Mouse (Mus musculus): ENCODE data around the gene Gsc2.
"Not testable (repeated sequence)": the region's sequence is repeated elsewhere in the genome, so short reads cannot be mapped to it uniquely, and the experiment has no call there.

The Gsc2 gene

DNA sequence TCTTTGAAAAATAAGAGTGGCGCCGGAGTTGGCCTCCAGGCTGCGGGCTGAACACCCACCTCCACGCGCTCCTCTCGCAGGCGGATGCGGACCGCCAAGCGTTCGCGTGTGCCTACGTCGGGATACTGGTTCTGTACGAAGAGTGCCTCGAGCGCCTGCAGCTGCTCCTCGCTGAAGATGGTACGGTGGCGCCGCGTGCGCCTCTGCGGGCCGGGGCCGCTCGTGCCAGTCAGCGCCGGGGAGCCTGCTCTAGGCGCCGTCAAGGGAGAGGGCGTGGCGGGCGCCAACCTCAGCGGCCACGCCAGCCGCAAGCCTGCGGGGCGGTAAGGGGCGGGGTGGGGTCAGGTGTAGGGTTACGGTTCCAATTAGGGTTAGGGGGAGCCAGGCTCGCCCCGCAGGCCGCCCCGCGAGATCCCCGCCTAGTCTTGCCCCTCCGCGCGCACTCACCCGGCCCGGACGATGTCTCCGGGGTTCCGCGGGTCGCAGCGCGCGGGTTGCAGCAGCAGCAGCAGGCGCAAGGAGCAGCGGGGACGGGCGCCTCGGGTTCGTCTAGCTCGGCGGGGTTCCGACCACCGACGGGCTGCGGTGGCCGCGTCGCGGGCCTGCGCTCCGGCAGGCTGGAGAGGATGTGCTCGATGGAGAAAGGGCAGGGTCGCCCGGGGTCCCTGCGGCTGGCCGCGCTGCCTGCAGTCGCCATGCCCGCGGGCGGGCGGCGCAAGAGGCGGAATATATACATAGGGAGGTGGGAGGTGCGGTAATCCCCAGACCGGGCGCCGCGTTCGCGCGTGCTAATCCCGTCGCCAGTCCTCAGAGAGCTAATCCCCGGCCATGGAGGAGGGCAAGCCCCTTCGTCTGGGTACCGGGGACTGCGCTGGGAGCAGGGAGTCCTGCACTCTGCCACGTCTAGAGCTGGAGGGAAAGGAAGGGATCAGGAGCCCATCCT, at the start of gene Gsc2:
Gene Gsc2, minus strand, starts transcription at position 753 of the 943 bp plus-strand sequence.
- in situ Hi-C loops (cut with MboI; ENCODE audit: low sequenced_read_pairs), result no loop called here

DNA sequence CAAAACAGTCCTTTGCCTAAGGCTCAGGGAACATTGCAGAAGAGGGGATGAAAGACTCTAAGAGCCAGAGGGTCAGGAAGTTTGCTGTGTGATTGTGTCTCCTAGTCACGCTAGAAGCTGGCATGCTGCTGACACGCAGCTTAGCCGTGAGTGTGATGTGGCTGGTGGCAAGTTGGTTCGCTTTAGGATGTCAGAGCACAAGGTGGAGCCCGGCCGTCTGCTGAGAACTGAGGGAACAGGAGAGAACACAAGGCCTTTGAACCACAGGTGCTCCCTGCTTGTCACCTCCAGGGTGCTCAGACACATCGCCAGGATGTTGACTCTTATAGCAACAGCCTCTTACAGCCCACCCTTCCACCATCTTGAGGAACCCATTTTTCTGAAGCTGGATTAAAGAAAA, 47.2 kb upstream of the Gsc2 start:
- in situ Hi-C loops (cut with MboI; ENCODE audit: low sequenced_read_pairs), result no loop called here

DNA sequence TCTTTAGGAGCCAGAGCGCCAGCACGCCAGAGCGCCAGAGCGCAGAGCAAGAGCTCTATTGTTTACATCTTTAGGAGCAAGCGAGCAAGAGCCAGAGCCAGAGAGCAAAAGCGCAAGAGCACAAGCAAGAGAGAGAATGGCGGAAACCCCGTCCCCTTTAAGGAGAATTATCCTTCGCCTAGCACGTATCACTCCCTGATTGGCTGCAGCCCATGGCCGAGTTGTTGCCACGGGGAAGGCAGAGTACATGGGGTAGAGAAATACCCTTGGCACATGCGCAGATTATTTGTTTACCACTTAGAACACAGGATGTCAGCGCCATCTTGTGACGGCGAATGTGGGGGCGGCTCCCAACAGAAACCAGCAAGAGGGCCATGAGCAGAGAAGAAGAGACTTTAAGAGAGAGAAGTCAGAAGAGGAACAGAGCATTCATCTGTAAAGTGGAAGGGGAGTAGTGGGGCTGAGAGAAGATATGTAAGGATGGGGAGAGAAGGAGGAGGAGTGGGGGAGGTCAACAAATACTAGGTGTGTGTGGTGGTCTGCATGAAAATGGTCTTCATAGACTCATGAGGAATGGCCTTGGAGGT, 41.3 kb upstream of the Gsc2 start:
- in situ Hi-C loops (cut with MboI; ENCODE audit: low sequenced_read_pairs), result not testable (repeated sequence)

DNA sequence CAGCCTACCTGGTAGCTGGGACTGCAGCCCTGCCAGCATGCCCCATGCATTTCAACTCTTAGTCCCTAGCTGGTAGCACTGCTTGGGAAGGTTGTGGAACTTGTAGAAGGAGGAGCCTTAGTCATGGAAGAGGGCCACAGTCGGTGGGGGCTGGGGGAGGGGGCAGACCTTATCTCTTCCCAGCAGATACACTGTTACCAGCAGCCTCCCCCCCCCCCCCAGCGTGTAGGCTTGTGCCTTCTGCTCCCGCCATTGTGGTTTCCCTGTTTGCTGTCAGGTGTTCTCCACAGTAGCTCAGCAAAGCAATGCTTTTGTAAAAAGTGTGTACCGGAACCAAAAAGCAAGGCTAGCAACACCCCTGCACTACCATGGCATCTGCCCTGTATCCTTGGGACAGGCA, 36.8 kb upstream of the Gsc2 start:
- in situ Hi-C loops (cut with MboI; ENCODE audit: low sequenced_read_pairs), result no loop called here

DNA sequence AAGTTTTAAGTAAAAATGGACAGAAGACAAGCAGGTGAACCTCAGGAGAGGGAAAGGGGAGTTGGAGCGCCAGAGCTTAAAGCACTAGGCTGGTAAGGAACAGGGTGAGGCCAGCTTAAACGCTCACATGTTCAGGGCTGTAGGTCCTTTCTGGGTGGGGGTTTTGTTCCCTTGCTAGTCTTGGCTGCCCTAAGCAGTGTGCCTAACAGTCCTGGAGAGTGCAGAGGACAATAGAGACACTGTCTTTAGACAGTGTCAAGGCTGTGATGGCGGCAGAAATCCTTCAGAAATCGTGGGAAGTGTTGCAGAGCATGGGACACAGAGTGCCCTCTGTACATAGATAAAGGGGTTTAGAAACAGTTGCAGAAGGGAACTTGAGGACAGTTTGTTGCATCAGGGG, 35.2 kb upstream of the Gsc2 start:
- in situ Hi-C loops (cut with MboI; ENCODE audit: low sequenced_read_pairs), result no loop called here

DNA sequence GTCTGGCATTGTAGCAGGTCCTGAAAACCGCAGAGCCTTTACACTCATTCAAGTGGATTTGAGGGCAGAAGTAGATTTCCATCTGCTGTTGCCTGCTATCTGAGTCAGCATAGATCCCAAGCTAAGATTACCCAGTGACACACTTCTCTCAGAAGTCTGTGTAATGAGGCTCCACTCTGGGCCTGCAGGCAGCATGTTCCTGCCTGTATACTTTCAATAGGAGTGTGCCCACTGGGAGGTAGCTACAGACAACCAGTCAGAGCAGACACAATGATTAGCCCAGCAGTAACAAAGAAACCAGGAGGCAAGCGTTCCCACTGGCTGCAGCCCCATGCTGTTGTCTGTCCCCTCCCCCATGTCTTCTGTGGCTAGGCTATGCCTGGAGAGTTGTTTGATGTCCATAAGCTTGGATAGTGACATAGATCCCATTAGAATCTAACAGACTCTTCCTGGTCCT, 34.6 kb upstream of the Gsc2 start:
- in situ Hi-C loops (cut with MboI; ENCODE audit: low sequenced_read_pairs), result no loop called here

GRCm38 (mm10) chr16:17945081-17945831, 30.4 kb upstream of the Gsc2 start:
- in situ Hi-C loops (cut with MboI; ENCODE audit: low sequenced_read_pairs), result no loop called here

- in situ Hi-C loops (cut with MboI; ENCODE audit: low sequenced_read_pairs), result no loop called here
Measured at GRCm38 (mm10) chr16:17943466-17943865, 28.6 kb upstream of the Gsc2 start.

DNA sequence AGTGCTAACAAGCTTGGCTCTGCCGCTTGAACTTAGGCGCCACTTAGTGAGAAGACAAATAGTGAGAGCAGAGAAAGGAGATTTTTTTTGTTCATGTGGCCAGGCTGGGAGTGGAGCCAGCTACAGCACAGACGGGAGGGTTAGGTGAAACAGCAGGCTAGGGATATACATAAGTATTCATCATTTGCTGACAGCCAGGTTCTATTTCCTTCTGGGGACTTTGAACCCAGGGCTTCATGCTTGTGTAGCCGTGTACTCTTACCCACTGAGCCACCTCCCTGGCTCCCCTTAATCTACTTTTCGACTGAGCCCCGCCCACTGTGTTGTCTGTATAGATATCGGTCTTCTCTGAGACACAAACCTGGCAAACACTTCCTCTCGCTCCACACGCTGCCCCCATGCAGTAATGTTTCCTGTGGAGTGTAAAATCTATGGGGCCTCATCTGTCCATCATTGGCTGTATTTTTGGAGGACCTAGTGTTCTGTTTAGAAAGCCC, 24.4 kb upstream of the Gsc2 start:
- in situ Hi-C loops (cut with MboI; ENCODE audit: low sequenced_read_pairs), result no loop called here

DNA sequence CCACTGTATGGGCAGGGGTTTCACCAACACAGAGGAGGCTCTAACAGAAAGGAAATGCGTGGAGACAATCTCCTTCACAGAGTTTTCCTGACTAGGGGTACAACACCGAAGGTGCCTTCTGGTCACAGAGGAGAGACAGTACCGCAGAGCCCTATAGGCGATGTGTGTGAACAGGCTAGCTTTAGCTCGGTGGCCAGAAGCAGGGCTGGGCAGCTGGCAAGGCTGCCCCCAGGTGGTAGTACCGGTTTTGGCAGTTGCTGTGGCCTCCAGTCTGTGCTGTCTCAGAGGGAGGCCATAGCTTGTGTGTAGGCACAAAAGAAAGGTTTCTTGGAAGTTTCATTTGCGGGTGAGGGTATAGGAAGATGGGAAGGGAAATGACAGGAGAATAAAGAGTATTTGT, 24.0 kb upstream of the Gsc2 start:
- in situ Hi-C loops (cut with MboI; ENCODE audit: low sequenced_read_pairs), result no loop called here

DNA sequence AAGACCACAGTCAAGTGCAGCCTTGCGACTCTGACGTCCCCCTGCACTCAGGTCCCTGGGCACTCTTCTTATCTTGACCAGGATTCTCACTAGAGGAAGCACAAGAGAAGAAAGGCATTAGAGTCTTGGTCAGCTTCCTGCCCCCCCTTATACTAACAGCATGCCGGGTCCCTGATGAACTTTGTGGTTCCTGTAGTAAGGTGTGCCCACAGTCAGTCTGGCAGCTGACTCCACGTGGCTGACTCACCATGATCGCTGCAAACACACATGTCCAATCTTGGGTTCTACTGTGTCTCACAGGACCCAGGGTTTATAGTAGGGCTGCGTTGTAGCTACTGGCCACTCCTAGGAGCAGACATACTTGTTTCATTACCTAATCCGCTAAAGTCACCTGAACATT, 23.3 kb upstream of the Gsc2 start:
- in situ Hi-C loops (cut with MboI; ENCODE audit: low sequenced_read_pairs), result no loop called here

- in situ Hi-C loops (cut with MboI; ENCODE audit: low sequenced_read_pairs), result no loop called here
Measured at GRCm38 (mm10) chr16:17936776-17937175, 21.9 kb upstream of the Gsc2 start.

DNA sequence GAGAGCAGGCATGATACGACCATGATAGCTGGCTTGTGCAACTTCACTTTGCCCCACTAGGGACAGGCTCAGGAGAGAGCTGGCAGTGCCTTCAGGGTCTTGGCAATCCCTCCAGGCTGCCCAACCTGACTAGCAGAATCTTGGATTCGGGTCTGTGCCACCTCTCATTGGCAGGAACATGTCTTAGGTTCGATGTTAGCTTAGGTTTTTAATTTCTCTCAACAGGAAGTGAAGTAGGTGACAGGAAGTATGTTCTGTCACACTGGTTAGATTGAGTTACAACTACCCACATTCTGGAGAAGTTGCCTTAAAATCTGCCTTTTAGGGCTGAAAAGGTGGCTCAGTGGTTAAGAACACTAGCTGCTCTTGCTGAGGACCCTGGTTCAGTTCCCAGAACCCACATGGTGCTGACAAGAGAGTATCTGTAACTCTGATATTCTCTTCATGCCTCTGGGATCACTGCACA, 19.6 kb upstream of the Gsc2 start:
- in situ Hi-C loops (cut with MboI; ENCODE audit: low sequenced_read_pairs), result no loop called here

GRCm38 (mm10) chr16:17933594-17934444, 19.0 kb upstream of the Gsc2 start:
- in situ Hi-C loops (cut with MboI; ENCODE audit: low sequenced_read_pairs), result no loop called here

GRCm38 (mm10) chr16:17931906-17932460, 17.1 kb upstream of the Gsc2 start:
- in situ Hi-C loops (cut with MboI; ENCODE audit: low sequenced_read_pairs), result no loop called here

DNA sequence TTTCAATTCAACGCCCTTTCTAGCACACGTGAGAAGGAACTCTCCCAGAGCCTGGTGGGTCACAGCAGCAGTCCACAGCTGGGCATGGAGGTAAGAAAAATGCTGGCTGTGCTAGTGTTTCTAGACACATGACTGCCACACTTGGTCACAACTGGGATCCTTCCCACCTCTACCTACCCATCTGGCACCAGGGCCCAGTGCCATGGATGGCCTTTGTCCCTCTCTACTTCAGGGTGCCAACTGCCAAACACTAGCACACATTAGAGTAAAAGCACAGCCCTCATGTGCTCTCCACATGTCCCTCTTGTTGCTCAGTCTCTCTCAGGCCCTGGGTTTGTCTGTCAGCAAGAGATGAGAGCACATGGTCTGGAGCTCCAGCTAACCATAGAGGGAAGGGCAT, 14.8 kb upstream of the Gsc2 start:
- in situ Hi-C loops (cut with MboI; ENCODE audit: low sequenced_read_pairs), result no loop called here

DNA sequence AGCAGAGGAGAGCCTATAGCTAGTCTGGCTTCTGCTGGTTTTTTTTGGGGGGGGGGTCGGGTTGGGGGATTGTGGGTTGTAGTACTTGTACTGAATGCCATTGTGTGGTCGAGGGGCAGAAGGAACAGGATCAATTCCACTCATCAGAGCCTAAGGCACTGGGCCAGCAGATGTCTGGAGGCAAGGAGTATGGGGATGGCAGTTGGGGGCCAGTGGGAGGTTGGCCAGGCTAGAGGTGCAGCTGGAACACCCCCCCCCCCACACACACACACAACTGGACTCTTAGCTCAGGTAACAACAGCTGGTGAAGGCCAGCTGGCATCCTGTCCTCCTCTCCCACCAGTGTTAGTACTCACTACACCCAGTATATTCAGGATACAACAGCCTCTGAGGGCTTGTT, 14.4 kb upstream of the Gsc2 start:
- in situ Hi-C loops (cut with MboI; ENCODE audit: low sequenced_read_pairs), result no loop called here

- in situ Hi-C loops (cut with MboI; ENCODE audit: low sequenced_read_pairs), result no loop called here
Measured at GRCm38 (mm10) chr16:17928627-17929104, 13.8 kb upstream of the Gsc2 start.

DNA sequence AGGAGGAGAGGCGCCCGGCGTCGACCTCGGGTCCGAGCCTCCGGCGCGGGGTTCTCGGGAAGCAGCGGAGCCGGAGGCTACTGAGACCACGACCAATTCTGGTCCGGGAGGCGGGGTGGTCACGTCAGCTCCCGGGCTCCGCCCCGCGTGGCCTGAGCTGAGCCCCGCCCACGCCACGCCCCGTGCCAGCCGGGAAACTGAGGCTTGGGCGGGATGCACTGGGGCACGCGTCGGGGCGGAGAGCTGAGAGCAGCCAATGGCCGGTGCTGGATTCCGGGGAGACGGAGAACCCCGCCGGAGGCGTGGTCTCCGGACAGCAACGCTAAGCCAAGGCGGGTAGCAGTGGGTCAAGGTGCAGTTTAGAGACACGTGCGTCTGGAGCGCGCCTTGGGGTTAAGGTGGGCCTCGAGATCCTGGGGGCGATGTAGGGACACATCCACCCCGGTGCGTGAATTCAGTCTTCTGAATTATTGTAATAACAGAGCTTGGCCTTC, 13.3 kb upstream of the Gsc2 start, which contains the start of gene Slc25a1:
Gene Slc25a1, minus strand, starts transcription at position 133 of the 494 bp plus-strand sequence.
- in situ Hi-C loops (cut with MboI; ENCODE audit: low sequenced_read_pairs), result no loop called here
